Mouse (Mus musculus) forebrain, embryonic 13.5 days (tissue): Measurements from ENCODE around the gene Ak3. TPM values are rescaled to one million over a fixed set of nuclear protein-coding genes. Genes with fewer than 3 reads are reported as not detected.
"Not testable (repeated sequence)": the region's sequence is repeated elsewhere in the genome, so short reads cannot be mapped to it uniquely, and the experiment has no call there.

Experiments
- ATAC-seq: fragments of 200-750 bp; cut with Nextera tagmentation; 2 replicates; pipeline ENCODE4 v1.8.0; 2017
- H3K27ac ChIP-seq: fragments of 300-500 bp; sonication (generic); 2 replicates; pipeline ENCODE4 v1.5.1; 2015; ENCODE audit warnings: inconsistent platforms, mild to moderate bottlenecking, moderate library complexity
- H3K27me3 ChIP-seq: fragments of 300-500 bp; sonication (generic); 2 replicates; pipeline ENCODE4 v1.6.1; 2015; ENCODE audit warnings: mild to moderate bottlenecking, inconsistent platforms
- H3K36me3 ChIP-seq: fragments of 300-500 bp; sonication (generic); 2 replicates; pipeline ENCODE4 v1.6.1; 2015; ENCODE audit warnings: mild to moderate bottlenecking, inconsistent platforms; ENCODE audit not compliant: poor library complexity, severe bottlenecking
- H3K4me1 ChIP-seq: fragments of 300-500 bp; sonication (generic); 2 replicates; pipeline ENCODE4 v1.6.1; 2015; ENCODE audit warnings: inconsistent platforms
- H3K4me2 ChIP-seq: fragments of 300-500 bp; sonication (generic); 2 replicates; pipeline ENCODE4 v1.6.1; 2015; ENCODE audit warnings: inconsistent platforms, mild to moderate bottlenecking, moderate library complexity
- H3K4me3 ChIP-seq: fragments of 300-500 bp; sonication (generic); 2 replicates; pipeline ENCODE4 v1.5.1; 2015; ENCODE audit warnings: mild to moderate bottlenecking, inconsistent platforms
- H3K9ac ChIP-seq: fragments of 300-500 bp; sonication (generic); 2 replicates; pipeline ENCODE4 v1.6.1; 2015; ENCODE audit warnings: mild to moderate bottlenecking, inconsistent platforms
- H3K9me3 ChIP-seq: fragments of 300-500 bp; sonication (generic); replicated peaks from 2 replicates; pipeline ENCODE4 v1.6.1; 2016; ENCODE audit warnings: inconsistent platforms
- WGBS: fragments of 180-500 bp; shearing (Covaris S2); methylation state at CpG from one replicate; pipeline ENCODE4 v1.1.7; 2015; 5-methylcytosine and 5-hydroxymethylcytosine counted together
- polyA plus RNA-seq: library from polyadenylated mRNA; unstranded; fragments of >200 nt; fragmentation: Nextera tagmentation; extraction: Ambion mirVana; gene quantifications from 2 replicates; pipeline ENCODE4 v1.2.1, GENCODE M21; 2015

The Ak3 gene
- polyA plus RNA-seq, 1 experiment from 2014 or later: 59.5 TPM

GRCm38 (mm10) chr19:29014466-29015055 lies 33.2 kb downstream of the Ak3 start:
- Histone ChIP-seq H3K27me3 (no peaks in the 10 kb centered on the region), H3K4me1 (no peaks in the 10 kb centered on the region), H3K36me3 (peaks cover 69% of the 10 kb centered on the region), H3K4me2 (no peak overlapping the region), H3K4me3 (no peak overlapping the region), H3K9me3 (no peaks in the 10 kb centered on the region), H3K27ac (no peak overlapping the region), H3K9ac (no peak overlapping the region)
- WGBS: 87% methylated on average over 5 of the region's 5 CpGs
- ATAC-seq: no peak

DNA sequence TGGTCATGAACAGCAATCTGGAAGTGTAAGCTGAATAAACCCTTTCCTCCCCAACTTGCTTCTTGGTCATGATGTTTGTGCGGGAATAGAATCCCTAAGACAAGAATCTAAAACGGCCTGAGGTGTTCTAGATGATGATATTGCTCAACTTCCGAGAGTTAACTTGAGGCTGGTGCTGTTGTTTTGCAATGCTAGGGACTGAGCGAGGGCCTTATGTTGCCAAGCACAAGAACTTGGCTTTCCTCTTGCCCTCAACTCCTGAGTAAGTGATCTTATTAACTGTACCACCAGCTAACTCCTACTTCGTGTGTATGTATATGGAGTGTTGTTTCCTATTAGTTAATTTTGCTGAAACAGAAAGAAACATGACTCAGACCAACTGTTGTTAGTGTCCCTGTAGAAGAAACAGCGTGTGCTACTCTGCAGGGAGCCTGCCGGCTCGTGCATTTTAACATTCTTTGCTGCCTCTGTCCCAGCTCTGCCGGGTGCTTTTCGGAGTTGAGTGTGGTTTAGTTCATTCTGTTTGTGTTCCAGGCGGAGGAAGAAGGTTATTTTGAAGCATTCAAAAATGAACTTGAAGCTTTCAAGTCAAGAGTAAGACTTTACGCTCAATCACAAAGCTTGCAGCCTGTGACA lies 36.3 kb downstream of the Ak3 start:
- 89% methylated on average over 12 of the region's 12 CpGs for WGBS
- Histone ChIP-seq H3K4me3 (no peak overlapping the region), H3K9me3 (no peaks in the 10 kb centered on the region), H3K4me1 (no peaks in the 10 kb centered on the region), H3K9ac (no peak overlapping the region), H3K27me3 (no peaks in the 10 kb centered on the region), H3K36me3 (peaks cover 77% of the 10 kb centered on the region), H3K4me2 (no peak overlapping the region), H3K27ac (no peak overlapping the region)
- no peak for ATAC-seq

GRCm38 (mm10) chr19:29009046-29009445 lies 38.7 kb downstream of the Ak3 start:
- Histone ChIP-seq H3K4me2 (no peak overlapping the region), H3K4me1 (no peaks in the 10 kb centered on the region), H3K9me3 (no peaks in the 10 kb centered on the region), H3K27me3 (no peaks in the 10 kb centered on the region), H3K27ac (no peak overlapping the region), H3K4me3 (no peak overlapping the region), H3K36me3 (peaks cover 58% of the 10 kb centered on the region), H3K9ac (no peak overlapping the region)
- ATAC-seq: no peak
- 94% methylated on average over 11 of the region's 11 CpGs for WGBS

DNA sequence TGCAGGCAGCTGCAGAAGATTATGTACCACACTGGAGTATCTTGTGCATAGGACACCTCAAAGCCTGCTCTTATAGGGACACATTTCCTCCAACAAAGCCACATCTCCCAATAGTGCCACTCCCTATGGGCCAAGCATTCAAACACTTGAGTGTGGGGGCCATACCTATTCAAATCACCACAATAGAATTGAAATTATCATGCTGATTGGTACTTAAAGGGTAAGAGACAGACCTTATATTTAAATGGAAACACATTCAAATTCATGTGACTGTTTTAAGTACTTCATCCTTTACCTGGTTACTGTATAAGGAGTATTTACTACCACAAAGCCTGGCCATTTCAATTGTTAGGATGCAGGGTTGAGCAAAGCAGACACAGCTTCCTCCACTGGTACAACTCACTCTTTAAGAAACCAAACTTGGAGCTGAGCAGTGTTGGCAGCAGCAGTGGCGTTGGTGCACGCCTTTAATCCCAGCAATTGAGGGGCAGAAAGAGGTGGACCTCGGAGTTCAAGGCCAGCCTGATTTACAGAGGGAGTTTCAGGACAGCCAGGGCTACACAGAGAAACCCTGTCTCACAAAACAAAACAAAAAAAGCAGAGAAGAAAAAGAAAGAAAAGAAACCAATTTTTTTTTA lies 39.6 kb downstream of the Ak3 start:
- WGBS: 88% methylated on average over 3 of the region's 3 CpGs
- no peak for ATAC-seq
- no peak overlapping the region for H3K27ac ChIP-seq
- no peaks in the 10 kb centered on the region for H3K4me1 ChIP-seq
- no peak overlapping the region for H3K4me2 ChIP-seq
- H3K27me3 ChIP-seq: no peaks in the 10 kb centered on the region
- H3K9me3 ChIP-seq: no peaks in the 10 kb centered on the region
- no peak overlapping the region for H3K4me3 ChIP-seq
- H3K36me3 ChIP-seq: peaks cover 51% of the 10 kb centered on the region
- no peak overlapping the region for H3K9ac ChIP-seq

GRCm38 (mm10) chr19:29000321-29000720 lies 47.4 kb downstream of the Ak3 start:
- WGBS: 98% methylated on average over 16 of the region's 16 CpGs
- H3K4me1 ChIP-seq, H3K27me3 ChIP-seq, H3K9me3 ChIP-seq, H3K9ac ChIP-seq, H3K4me2 ChIP-seq, H3K4me3 ChIP-seq, ATAC-seq, H3K27ac ChIP-seq: not testable (repeated sequence)
- H3K36me3 ChIP-seq: peaks cover 55% of the 10 kb centered on the region

GRCm38 (mm10) chr19:28997976-28998630 lies 49.7 kb downstream of the Ak3 start:
- Histone ChIP-seq H3K27me3 (no peaks in the 10 kb centered on the region), H3K27ac (no peak overlapping the region), H3K4me2 (no peak overlapping the region), H3K4me3 (no peak overlapping the region), H3K9ac (no peak overlapping the region), H3K9me3 (no peaks in the 10 kb centered on the region), H3K4me1 (peaks cover 11% of the 10 kb centered on the region), H3K36me3 (peaks cover 70% of the 10 kb centered on the region)
- ATAC-seq: no peak
- WGBS: 90% methylated on average over 4 of the region's 4 CpGs

- no peak overlapping the region for H3K4me2 ChIP-seq
- H3K4me3 ChIP-seq: no peak overlapping the region
- peaks cover 48% of the 10 kb centered on the region for H3K36me3 ChIP-seq
- H3K4me1 ChIP-seq: peaks cover 20% of the 10 kb centered on the region
- H3K9ac ChIP-seq: no peak overlapping the region
- H3K9me3 ChIP-seq: no peaks in the 10 kb centered on the region
- WGBS: 96% methylated on average over 5 of the region's 5 CpGs
- no peak for ATAC-seq
- no peaks in the 10 kb centered on the region for H3K27me3 ChIP-seq
- H3K27ac ChIP-seq: no peak overlapping the region
Measured at GRCm38 (mm10) chr19:28995366-28995765, 52.4 kb downstream of the Ak3 start.

DNA sequence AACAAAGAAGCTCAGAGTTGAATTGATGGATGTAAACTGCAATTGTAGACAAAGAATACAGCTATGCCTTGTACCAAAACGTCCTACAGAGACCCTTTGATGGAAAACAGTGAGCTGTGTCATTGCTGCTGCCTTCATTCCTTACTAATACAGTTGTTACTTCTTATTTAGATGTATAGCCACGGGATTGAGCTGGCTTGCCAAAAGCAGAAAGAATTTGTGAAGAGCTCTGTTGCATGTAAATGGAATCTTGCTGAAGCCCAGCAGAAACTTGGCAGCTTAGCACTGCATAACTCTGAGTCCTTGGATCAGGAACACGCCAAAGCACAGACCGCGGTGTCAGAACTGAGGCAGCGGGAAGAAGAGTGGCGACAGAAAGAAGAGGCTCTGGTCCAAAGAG lies 52.9 kb downstream of the Ak3 start:
- no peak overlapping the region for H3K27ac ChIP-seq
- peaks cover 21% of the 10 kb centered on the region for H3K4me1 ChIP-seq
- peaks cover 43% of the 10 kb centered on the region for H3K36me3 ChIP-seq
- no peak overlapping the region for H3K4me3 ChIP-seq
- no peak for ATAC-seq
- H3K9me3 ChIP-seq: no peaks in the 10 kb centered on the region
- 69% methylated on average over 7 of the region's 7 CpGs for WGBS
- no peak overlapping the region; the same call in 1 of the 2 replicates for H3K9ac ChIP-seq
- no peak overlapping the region for H3K4me2 ChIP-seq
- H3K27me3 ChIP-seq: no peaks in the 10 kb centered on the region

DNA sequence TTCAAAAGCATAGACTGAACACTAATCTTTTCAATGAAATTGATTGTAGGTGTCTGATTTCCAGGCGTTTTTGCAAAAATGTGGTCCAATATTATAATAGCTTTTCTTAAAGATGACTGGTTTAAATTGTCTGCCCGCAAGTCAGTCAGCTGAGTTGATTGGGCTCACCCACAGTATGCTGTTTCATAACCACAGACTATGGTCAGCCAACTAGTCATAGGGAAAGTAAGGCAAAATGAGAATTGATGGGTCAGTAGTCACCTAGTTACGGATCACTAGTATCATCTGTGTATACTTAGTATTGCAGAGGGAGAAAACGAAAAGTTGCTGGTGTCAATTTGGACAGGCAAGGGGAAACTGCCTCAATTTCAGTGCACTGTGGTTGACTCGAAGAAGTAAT lies 56.4 kb downstream of the Ak3 start:
- peak overlapping the region; percentile 91 for H3K4me3 ChIP-seq
- no peaks in the 10 kb centered on the region for H3K9me3 ChIP-seq
- peak overlapping the region; percentile 92 for H3K9ac ChIP-seq
- ATAC-seq: no peak
- WGBS: 71% methylated on average over 5 of the region's 5 CpGs
- H3K36me3 ChIP-seq: peaks cover 27% of the 10 kb centered on the region
- peak overlapping the region; percentile 81 for H3K4me2 ChIP-seq
- no peaks in the 10 kb centered on the region for H3K27me3 ChIP-seq
- peak overlapping the region; percentile 81; the same call in 1 of the 2 replicates for H3K27ac ChIP-seq
- peaks cover 26% of the 10 kb centered on the region for H3K4me1 ChIP-seq

- H3K27ac ChIP-seq: peak overlapping the region; percentile 81
- H3K27me3 ChIP-seq: no peaks in the 10 kb centered on the region
- peak; percentile 70 for ATAC-seq
- H3K9me3 ChIP-seq: no peaks in the 10 kb centered on the region
- under 1% methylated on average over 37 of the region's 41 CpGs for WGBS
- peak overlapping the region; percentile 91 for H3K4me3 ChIP-seq
- H3K4me1 ChIP-seq: peaks cover 26% of the 10 kb centered on the region
- H3K36me3 ChIP-seq: peaks cover 23% of the 10 kb centered on the region
- peak overlapping the region; percentile 92 for H3K9ac ChIP-seq
- peak overlapping the region; percentile 81 for H3K4me2 ChIP-seq
Measured at GRCm38 (mm10) chr19:28990590-28991221, 57.1 kb downstream of the Ak3 start.

DNA sequence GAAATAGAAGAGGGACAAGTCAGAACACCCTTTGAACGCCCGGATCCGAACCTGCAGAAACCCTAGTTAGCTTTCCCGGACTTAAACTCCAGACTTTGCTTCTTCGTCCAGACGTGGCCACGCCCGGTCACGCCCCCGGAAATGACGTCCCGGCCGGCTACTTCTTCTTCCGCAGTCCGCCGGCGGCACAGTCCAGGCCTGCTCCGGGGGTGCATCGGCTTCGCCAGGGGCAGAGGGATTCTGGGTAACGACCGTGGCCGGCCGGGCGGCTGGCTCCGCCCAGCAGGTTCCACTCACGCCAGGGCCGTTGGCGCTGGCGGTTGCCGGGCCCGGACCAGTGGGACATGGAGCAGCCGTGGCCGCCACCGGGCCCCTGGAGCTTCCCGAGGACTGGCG lies 57.6 kb downstream of the Ak3 start, which contains the start of gene Cdc37l1:
Cdc37l1 (plus strand) TSS at position 159 of the 396 bp plus-strand sequence.
- peak within 1 kb of the TSS; percentile 91 for H3K4me3 ChIP-seq
- peak within 1 kb of the TSS; percentile 92 for H3K9ac ChIP-seq
- ATAC-seq: peak; percentile 98
- H3K27ac ChIP-seq: peak within 1 kb of the TSS; percentile 81
- WGBS: under 1% methylated on average over 37 of the region's 37 CpGs
- H3K36me3 ChIP-seq: peaks cover 18% of the 10 kb centered on the region
- no peaks in the 10 kb centered on the region for H3K27me3 ChIP-seq
- H3K4me1 ChIP-seq: peaks cover 25% of the 10 kb centered on the region
- H3K4me2 ChIP-seq: peak within 1 kb of the TSS; percentile 81
- no peaks in the 10 kb centered on the region for H3K9me3 ChIP-seq

DNA sequence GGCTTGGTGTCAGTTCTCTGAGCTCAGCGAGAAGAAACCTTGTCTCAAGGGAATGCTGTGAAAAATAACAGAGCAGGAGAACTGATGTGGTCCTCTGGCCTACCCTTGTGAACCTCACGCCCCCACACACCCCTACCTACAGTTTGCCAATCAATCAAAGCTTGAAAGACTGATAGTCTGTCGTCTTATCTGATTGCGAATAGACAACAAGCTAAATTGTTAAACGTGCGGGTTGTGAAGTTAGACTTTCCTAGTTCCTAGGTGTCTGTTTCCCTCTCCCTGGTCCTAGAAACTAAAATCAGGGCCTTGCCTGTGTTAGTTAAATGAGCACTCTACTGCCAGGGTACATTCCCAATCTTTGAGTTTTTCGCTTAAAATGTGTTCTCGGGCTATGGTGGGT lies 58.2 kb downstream of the Ak3 start:
- Histone ChIP-seq H3K4me1 (peaks cover 19% of the 10 kb centered on the region), H3K9me3 (no peaks in the 10 kb centered on the region), H3K4me3 (peak overlapping the region; percentile 91), H3K4me2 (peak overlapping the region; percentile 81), H3K9ac (peak overlapping the region; percentile 92), H3K36me3 (peaks cover 11% of the 10 kb centered on the region; the same call in 1 of the 2 replicates), H3K27me3 (no peaks in the 10 kb centered on the region), H3K27ac (no peak overlapping the region)
- no peak for ATAC-seq
- 75% methylated on average over 8 of the region's 8 CpGs for WGBS
